In the genomic region with DNA sequence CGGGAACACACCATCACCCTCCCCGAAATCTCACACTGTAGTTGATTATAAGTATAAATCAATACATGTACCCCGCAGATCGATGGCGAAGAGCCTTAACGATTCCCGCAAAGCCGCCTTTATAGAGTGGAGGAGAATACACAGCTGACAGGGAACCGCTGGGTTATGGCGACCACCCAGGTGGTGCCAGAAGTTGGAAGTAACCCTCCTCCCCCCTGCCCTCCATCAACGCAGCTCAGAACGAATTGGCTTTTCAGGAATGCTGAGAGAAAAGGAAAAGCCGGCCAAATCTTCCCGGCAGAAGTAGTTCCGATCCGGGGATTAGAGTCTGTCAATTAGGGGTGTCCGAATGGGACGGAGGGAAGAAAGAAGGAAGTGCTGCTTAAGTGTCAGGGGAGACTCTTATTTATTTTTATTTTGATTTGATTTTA, we compare ENCODE assay signal across 8 mouse cellular contexts.
DNase-seq lines count a peak whose midpoint lies in the region; ATAC-seq and TF ChIP-seq lines count a peak whose summit lies in the region.

No protein-coding gene starts in this region.

- H3K4me2 ChIP-seq in lung, embryonic 14.5 days, result peak overlapping the region; percentile 99
- peak overlapping the region; percentile 97 for H3K4me2 ChIP-seq in embryonic facial prominence, embryonic 14.5 days (ENCODE audit: low read depth, low read length)
- H3K4me2 ChIP-seq in midbrain, embryonic 14.5 days (ENCODE audit: low read length), result peak overlapping the region; percentile 99

- peak; percentile 59 for ATAC-seq in lung, embryonic 14.5 days (ENCODE audit: insufficient read depth)
- peak; percentile 43; the same call in 1 of the 2 replicates for ATAC-seq in embryonic facial prominence, embryonic 14.5 days (ENCODE audit: low read depth)
- ATAC-seq in midbrain, embryonic 14.5 days (ENCODE audit: low FRiP score, low TSS enrichment), result peak; percentile 50; the same call in 1 of the 2 replicates

- H3K4me1 ChIP-seq in lung, embryonic 14.5 days (ENCODE audit: insufficient read depth), result 0 out of 2 replicates have a peak, but pooled peaks cover 3% of the 10 kb centered on the region
- H3K4me1 ChIP-seq in embryonic facial prominence, embryonic 14.5 days (ENCODE audit: control insufficient read depth, insufficient read depth, low read length), result 0 out of 2 replicates have a peak, but pooled peaks cover 5% of the 10 kb centered on the region
- peaks cover 10% of the 10 kb centered on the region; the same call in 1 of the 2 replicates for H3K4me1 ChIP-seq in midbrain, embryonic 14.5 days (ENCODE audit: control insufficient read depth, insufficient read depth, low read length)

- no peak for TF ChIP-seq CTCF in lung, embryonic 14.5 days (IDR thresholded peaks at IDR 0.05; ENCODE audit: low read depth)

- peak; percentile 73 for DNase-seq in lung, embryonic 14.5 days
- DNase-seq in lung, postnatal 4 days, result no peak
- DNase-seq in embryonic facial prominence, embryonic 14.5 days (ENCODE audit: low spot score), result peak; percentile 74
- DNase-seq in induced T-regulatory cell, adult 2 months (ENCODE audit: low read depth), result peak; percentile 2
- peak; percentile 73 for DNase-seq in midbrain, embryonic 14.5 days
- no peak for DNase-seq in spleen, postnatal 14 days (ENCODE audit: low spot score in 2 of 2)
- DNase-seq in cerebellum, adult 11 months, result no peak
- no peak for DNase-seq in layer of hippocampus, adult 9-11 months

- peak overlapping the region; percentile 92 for H3K27ac ChIP-seq in lung, embryonic 14.5 days (ENCODE audit: low read depth)
- H3K27ac ChIP-seq in embryonic facial prominence, embryonic 14.5 days (replicated peaks; ENCODE audit: low read depth, low read length), result peak overlapping the region; percentile 85
- H3K27ac ChIP-seq in midbrain, embryonic 14.5 days (replicated peaks; ENCODE audit: low read depth, low read length), result no peak overlapping the region

- no peaks in the 10 kb centered on the region for H3K27me3 ChIP-seq in lung, embryonic 14.5 days (ENCODE audit: insufficient read depth, low read length)
- no peaks in the 10 kb centered on the region for H3K27me3 ChIP-seq in embryonic facial prominence, embryonic 14.5 days (replicated peaks; ENCODE audit: control insufficient read depth, insufficient read depth, low read length)
- H3K27me3 ChIP-seq in midbrain, embryonic 14.5 days (ENCODE audit: control insufficient read depth, insufficient read depth, low read length), result peaks cover 33% of the 10 kb centered on the region

- H3K4me3 ChIP-seq in lung, embryonic 14.5 days (ENCODE audit: low read depth, low read length), result peak overlapping the region; percentile 56
- peak overlapping the region; percentile 55 for H3K4me3 ChIP-seq in embryonic facial prominence, embryonic 14.5 days (ENCODE audit: low read depth, low read length)
- peak overlapping the region; percentile 49 for H3K4me3 ChIP-seq in midbrain, embryonic 14.5 days (replicated peaks; ENCODE audit: low read depth, low read length)

- peak overlapping the region; percentile 72 for H3K9ac ChIP-seq in lung, embryonic 14.5 days
- H3K9ac ChIP-seq in embryonic facial prominence, embryonic 14.5 days (ENCODE audit: low read depth, low read length), result peak overlapping the region; percentile 71
- H3K9ac ChIP-seq in midbrain, embryonic 14.5 days (replicated peaks; ENCODE audit: low read length), result no peak overlapping the region

- H3K9me3 ChIP-seq in lung, embryonic 14.5 days (ENCODE audit: low read depth, low read length), result no peaks in the 10 kb centered on the region
- H3K9me3 ChIP-seq in embryonic facial prominence, embryonic 14.5 days (ENCODE audit: control insufficient read depth, low read length), result no peaks in the 10 kb centered on the region
- no peaks in the 10 kb centered on the region for H3K9me3 ChIP-seq in midbrain, embryonic 14.5 days (ENCODE audit: control insufficient read depth, low read length)

- WGBS in lung, embryonic 14.5 days, result 1% methylated on average over 18 of the region's 18 CpGs
- 0% methylated on average over 18 of the region's 18 CpGs for WGBS in embryonic facial prominence, embryonic 14.5 days
- under 1% methylated on average over 18 of the region's 18 CpGs for WGBS in midbrain, embryonic 14.5 days

- no peaks in the 10 kb centered on the region for H3K36me3 ChIP-seq in lung, embryonic 14.5 days (ENCODE audit: insufficient read depth)
- H3K36me3 ChIP-seq in embryonic facial prominence, embryonic 14.5 days (ENCODE audit: control insufficient read depth, insufficient read depth, low read length), result no peaks in the 10 kb centered on the region
- no peaks in the 10 kb centered on the region for H3K36me3 ChIP-seq in midbrain, embryonic 14.5 days (ENCODE audit: control insufficient read depth, insufficient read depth, low read length)

Comparison
In these comparisons a context has a peak if more than half of its experiments do, and no peak if none do; other contexts are left out.
1. DNase-seq: peak in lung, embryonic 14.5 days (single experiment), embryonic facial prominence, embryonic 14.5 days (single experiment), induced T-regulatory cell, adult 2 months (single experiment) and midbrain, embryonic 14.5 days (single experiment); none in lung, postnatal 4 days (0 of 2), spleen, postnatal 14 days (0 of 2), cerebellum, adult 11 months (single experiment) and layer of hippocampus, adult 9-11 months (single experiment).
2. Peak in every context shown above with its lines, with median percentiles within 50 percentile points of each other: ATAC-seq, H3K4me2 ChIP-seq and H3K4me3 ChIP-seq.